Mouse (Mus musculus) mouse embryonic stem cell (cell line): ENCODE data around the gene Mrln.

ENCODE experiments used
- in situ Hi-C, 2 experiments: fragments of 300-500 bp; cut with MboI; formaldehyde crosslinking; loops; 1 replicate in 1 of 2; 3 replicates in 1 of 2; pipeline ENCODE4 v1.14.3; 2019 to 2020; ENCODE audit warnings: low sequenced_read_pairs in 2 of 2, low pct_unique_long_range_greater_than_20kb in 1 of 2, mixed read lengths in 1 of 2; ENCODE audit not compliant: unreplicated experiment in 1 of 2

Mrln gene

DNA sequence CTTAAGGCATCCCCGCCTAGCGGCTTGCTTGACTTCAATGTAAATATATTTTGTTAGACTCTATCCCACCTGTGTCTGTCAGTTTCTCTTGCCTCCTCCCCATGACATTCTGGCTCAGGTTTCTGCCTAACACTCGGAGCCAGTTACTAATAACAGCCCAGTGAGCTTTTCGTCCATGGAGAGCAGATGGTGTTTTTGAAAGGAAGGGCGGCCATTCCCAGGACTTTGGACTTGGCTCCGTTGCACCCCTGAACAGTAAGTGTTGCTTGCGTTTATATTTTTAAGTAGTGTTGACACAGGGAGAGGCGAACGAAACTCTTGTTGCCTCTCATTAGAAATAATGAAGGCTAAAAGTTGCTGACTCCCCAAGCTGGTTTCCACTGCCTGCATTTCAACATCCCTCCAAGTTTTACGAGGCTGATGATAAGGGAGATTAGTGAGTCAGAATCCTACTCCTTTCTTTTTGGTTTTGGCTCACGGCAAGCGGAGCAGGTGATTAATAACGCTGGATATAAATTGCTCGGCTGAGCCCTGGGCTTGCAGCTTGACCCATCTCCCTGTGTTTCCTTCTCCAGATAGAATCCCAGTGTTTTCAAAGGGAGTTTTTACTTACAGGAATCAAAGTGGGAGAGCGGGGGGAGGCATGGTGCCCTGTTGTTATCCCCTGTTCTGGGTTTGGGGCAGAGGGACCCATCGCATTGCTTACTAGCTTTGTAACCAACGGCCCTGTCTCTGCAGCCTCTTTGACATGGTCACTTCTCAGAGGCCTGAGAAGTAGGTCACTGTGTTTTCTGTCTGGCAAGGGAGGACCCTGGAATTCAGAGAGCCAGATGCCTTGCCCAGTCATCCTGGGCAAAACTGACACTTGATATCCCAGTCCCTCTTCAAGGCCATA is at the start of gene Mrln:
Mrln (plus strand) TSS at position 160 of the 895 bp plus-strand sequence.
- in situ Hi-C loops, result no loop called here

DNA sequence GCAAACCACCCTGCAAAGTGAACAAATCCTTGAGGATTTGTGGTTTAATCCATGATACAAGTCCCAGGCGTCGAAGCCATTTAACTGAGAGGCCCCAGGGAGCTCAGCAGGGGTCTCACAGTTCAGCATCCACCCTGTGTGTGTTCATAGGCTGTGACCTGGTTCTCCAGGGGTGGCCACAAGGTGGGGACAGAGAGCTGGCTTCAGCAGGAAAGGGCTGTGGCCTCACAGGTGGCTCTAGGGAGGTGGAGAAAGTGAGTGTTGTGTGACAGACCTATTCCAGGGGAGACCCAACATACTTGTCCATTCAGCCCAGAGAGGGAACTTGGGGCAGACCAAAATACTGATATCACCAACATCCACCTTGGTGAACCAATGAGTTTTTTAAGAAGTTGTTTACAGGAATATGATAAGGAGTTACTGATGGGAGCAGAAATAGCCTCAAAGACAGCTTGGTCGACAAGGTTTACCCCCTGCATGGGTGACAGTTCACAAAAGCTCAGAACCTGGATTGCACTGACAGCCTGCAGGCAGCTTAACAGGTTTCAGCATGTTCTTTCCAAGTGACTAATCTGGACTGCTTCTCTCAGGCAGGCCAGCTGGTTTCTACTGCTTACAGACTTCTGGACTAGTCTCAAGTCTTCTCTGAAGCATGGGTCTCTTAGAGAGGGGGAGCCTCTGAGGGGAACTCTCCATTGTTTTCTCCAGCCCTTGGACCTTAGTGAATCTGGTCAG is 47.9 kb upstream of the Mrln start:
- in situ Hi-C loops, result no loop called here

DNA sequence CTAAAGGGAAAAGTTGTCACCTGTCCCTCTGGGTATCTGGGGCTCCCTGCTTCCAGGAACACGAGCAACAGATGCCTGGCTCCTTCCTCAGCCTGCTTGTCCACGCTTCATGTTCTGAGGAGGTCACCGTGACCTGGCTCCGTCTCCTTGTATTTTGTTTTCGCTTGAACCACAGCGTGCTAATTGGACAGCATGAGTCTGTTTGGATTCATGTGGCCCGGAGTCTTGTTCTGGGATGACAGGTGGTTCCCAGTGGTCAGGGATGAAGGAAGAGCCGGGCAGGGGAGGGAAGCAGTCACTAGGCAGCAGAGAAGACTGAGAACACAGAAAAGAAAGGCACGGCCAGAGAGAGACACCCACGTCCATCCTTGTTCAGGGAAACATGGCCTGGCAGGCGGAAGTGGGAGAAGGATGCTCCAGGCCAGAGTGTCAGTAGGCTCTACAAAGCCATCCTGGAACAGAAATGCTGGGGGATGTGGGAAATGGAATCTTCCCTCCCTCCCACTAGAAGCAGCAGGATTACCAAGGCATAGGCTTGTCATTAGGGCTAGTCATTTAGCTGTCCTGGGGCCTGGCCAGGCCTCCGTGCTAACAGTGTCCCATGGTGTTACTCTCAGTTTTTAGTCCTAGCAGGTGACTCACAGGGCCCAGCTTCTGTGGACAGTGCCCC is 44.7 kb upstream of the Mrln start:
- in situ Hi-C loops, result no loop called here

DNA sequence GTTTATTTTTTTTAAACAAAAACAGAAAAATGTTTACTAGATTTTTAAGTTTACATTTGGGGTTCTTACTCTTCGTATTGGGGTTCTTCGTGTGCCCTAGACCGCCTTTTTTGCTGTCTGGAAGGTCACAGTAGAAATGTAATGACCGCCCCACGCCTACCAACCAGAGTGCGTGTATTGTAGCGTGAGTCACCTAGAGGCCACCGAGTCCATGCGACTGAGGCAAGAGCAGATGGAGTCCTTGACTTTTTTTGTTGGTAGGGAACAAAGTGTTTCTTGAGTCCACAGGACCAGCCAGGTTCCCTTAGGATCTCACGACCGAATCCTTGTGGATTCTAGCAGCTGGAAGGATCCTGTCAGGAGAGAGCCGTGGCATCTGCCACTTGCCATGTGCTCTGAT is 43.7 kb upstream of the Mrln start:
- in situ Hi-C loops, result no loop called here

DNA sequence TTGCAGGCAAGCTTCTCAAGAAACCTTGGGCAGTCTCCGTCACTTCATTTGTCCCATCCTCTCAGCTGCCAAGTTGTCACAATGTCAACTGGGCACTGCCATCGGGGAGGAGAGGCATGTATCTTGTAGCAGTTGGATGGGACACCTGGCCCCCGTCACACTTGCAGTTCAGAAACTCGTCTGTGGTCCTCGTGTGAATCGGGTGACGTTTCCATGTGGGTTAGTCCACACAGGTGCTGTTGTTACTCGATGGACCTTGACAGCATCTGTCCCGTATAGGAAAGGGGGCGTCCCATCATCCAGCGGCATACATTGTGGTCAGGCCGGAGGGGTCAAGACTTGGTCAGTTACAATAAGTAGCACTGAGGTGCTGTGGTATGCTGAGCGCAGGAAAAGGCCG is 43.0 kb upstream of the Mrln start:
- in situ Hi-C loops, result no loop called here

- in situ Hi-C loops, result no loop called here
Measured at GRCm38 (mm10) chr10:70163681-70164080, 40.8 kb upstream of the Mrln start.

DNA sequence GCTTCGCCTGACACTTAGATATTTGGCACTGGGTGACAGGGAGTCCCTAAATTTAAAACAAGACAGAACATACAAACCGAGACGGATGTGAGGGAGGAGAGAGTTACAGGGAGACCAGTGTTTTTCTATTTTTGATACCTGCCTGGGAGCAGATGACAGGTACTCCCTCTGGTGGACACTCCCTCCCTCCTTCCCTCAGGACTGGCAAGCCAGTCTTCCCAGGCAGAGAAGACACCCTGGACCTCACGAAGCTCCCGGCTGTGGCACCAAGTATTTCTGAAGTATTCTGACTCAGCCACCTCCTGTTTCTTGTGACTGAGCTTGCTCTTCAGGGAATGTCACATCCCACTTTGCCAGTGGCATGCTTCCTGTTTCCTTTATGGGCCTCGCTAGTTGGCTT is 38.6 kb upstream of the Mrln start:
- in situ Hi-C loops, result no loop called here

- in situ Hi-C loops, result no loop called here
Measured at GRCm38 (mm10) chr10:70166427-70166826, 38.0 kb upstream of the Mrln start.

GRCm38 (mm10) chr10:70167625-70168024 is 36.8 kb upstream of the Mrln start:
- in situ Hi-C loops, result no loop called here

GRCm38 (mm10) chr10:70168396-70168795 is 36.1 kb upstream of the Mrln start:
- in situ Hi-C loops, result no loop called here

GRCm38 (mm10) chr10:70169044-70169443 is 35.4 kb upstream of the Mrln start:
- in situ Hi-C loops, result no loop called here

- in situ Hi-C loops, result no loop called here
Measured at GRCm38 (mm10) chr10:70173314-70173713, 31.1 kb upstream of the Mrln start.

GRCm38 (mm10) chr10:70174494-70175190 is 29.8 kb upstream of the Mrln start:
- in situ Hi-C loops, result no loop called here

GRCm38 (mm10) chr10:70180727-70181126 is 23.7 kb upstream of the Mrln start:
- in situ Hi-C loops, result no loop called here

DNA sequence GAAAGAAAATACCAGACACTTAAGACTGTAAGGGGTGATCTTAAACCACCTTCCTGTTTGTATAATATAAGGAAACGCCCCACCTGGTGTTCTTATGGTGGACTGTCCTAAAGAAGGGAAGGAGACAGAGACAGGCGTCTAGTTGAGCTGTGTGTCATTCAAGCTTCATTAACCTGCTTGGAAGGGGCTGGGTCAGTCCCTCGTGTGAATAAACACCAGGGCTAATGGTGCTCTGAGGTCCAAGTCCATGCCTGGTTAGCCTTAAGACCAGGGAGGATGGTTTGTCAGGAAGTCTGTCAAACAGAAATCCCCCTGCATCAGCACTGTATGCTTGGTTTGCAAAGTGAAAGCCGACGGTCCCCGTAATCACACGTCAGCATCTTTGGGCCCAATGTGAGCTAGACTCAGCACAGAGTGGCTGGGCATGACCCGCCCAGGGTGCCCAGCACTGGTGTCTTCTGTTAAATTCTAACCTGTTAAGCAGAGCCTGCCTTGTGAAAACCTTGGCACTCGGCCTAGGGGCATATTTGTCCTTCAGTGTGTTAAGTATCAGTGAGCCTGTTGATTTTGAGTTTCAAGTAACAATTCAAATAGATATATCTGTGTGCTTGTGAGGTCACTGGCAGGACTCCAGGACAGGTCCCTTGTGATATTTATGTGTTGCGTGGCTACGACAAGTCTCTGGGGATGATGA is 23.0 kb upstream of the Mrln start:
- in situ Hi-C loops, result no loop called here

DNA sequence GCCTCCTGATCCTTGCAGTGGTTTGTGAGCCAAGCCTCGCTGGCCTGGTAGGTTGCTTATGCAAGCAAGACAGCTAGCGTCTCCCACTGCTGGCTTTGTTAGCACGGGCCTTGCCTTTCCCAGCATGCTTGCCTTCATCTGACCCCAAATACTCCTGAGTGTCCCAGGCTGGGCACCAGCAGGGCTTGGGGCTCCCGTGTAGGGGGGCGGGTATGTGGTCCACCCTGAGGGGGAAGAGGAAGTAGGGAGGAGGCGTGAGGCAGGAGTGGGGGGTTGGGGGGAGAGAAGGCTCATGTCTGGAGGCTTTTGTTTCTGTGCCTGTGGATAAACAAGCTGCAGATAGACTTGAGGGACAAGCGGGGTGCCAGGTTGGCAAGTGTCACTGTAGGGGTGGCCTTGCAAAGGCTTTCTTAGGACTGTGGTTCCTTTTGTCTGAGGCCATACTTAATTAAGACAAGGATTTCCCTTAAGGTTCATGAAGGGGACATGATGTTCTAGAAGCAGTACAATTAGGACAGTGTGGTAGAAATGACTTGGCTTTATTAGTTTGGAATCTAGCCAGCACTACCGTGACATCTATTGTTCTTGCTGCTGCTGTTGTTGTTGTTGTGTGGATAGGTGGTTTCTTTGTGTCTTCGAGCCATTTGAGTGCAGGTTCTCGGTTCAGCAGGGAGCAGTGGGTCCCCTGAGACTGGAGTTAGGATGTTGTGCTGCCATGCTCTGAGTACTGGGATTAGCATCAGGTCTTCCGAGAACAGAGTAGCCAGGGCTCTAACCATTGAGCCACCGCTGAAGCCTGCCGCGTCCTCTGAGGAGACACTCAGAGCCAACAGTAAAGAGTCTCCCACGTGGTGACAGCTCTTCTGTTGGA is 21.0 kb upstream of the Mrln start:
- in situ Hi-C loops, result no loop called here

DNA sequence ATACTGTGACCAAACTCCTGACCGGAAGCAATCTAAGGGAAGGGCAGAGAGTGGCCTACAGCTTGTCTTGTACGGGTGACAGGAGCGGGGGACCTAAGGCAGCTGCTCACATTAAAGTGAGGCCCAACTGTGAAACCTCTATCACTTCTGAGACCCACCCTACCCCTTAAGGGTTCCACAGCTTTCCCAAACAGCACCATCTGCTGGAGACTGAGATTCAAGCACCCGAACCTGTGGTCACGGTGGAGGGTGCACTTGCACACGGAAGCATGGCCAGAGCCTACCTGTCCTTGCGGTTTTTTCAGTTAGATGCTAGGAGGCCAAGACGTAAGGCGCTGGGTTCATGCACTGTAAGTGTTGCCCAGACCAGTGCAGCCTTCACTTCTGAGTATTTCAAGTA is 18.3 kb upstream of the Mrln start:
- in situ Hi-C loops, result no loop called here
